ENCODE assay signal across 9 mouse cellular contexts in the genomic region with DNA sequence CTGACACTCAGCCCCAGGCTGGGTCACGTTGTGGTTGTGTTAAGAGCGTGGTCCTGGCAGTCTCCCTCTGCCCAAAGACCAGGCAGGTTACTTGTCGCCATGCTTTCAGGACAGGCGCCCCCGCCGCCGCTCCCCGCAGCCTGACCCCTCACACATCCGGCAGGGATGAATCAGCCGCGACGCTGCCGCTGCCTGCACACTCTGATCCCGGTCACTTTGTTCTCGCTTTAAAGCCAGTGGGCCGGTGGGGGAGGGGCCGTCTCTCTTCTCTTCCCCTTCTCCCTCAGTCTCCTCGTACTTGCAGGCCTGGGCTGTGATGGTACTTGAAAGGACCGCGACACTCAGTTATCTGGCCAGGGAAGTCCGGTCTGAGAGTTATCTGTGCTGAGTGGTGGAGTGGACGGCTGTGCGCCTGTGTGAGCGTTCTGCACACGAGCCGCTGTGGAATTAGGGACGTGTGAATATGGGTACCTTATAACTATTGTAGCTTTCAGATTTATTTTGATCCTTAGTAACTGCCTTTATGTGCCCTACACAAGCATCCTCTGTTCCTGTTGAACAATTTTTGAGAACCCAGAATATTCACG.
DNase-seq lines count a peak whose midpoint lies in the region; ATAC-seq and TF ChIP-seq lines count a peak whose summit lies in the region.
"Had no signal": no experiment of that assay in that cellular context is flagged by ENCODE, and none has a peak within 500 bp of the region (broad histone marks: within the 10 kb centered on the region; RNA-seq: fewer than 3 reads in every experiment).

No protein-coding gene starts in this region.

- no peak overlapping the region for H3K4me2 ChIP-seq in liver, postnatal 0 days (ENCODE audit: low read depth, low read length)
- H3K4me2 ChIP-seq in forebrain, embryonic 14.5 days (ENCODE audit: low read length) = peak overlapping the region; percentile 98
- H3K4me2 ChIP-seq in liver, embryonic 13.5 days = peak overlapping the region; percentile 28
- H3K4me2 ChIP-seq in stomach, postnatal 0 days (replicated peaks; ENCODE audit: low read depth) = 0 out of 2 replicates have a peak overlapping the region, but pooled peaks have one; percentile 14
- H3K4me2 ChIP-seq: liver, embryonic 15.5 days had no signal

- H3K9me3 ChIP-seq in liver, postnatal 0 days (ENCODE audit: low read length) = no peaks in the 10 kb centered on the region
- H3K9me3 ChIP-seq in forebrain, embryonic 14.5 days (replicated peaks; ENCODE audit: control insufficient read depth, low read length) = peaks cover 7% of the 10 kb centered on the region; the same call in 1 of the 2 replicates
- H3K9me3 ChIP-seq in liver, embryonic 13.5 days (replicated peaks) = no peaks in the 10 kb centered on the region
- H3K9me3 ChIP-seq in stomach, postnatal 0 days (ENCODE audit: control insufficient read depth, low read length) = no peaks in the 10 kb centered on the region
- H3K9me3 ChIP-seq: liver, embryonic 15.5 days had no signal

- no peak overlapping the region for H3K9ac ChIP-seq in liver, postnatal 0 days (replicated peaks)
- peak overlapping the region; percentile 36 for H3K9ac ChIP-seq in forebrain, embryonic 14.5 days (ENCODE audit: low read length)
- H3K9ac ChIP-seq in liver, embryonic 13.5 days = no peak overlapping the region
- H3K9ac ChIP-seq in stomach, postnatal 0 days (ENCODE audit: low read length) = no peak overlapping the region
- H3K9ac ChIP-seq: liver, embryonic 15.5 days had no signal

- no peak for TF ChIP-seq CTCF in liver, postnatal 0 days (IDR thresholded peaks at IDR 0.05; ENCODE audit: low read depth)
- TF ChIP-seq CTCF in brain, embryonic 14.5 days (IDR thresholded peaks at IDR 0.05; ENCODE audit: borderline replicate concordance, extremely low read depth, insufficient read depth, insufficient read length) = no peak
- no peak for TF ChIP-seq CTCF in stomach, postnatal 0 days (IDR thresholded peaks at IDR 0.05; ENCODE audit: low read depth)

- no peak overlapping the region for H3K27ac ChIP-seq in liver, postnatal 0 days (ENCODE audit: low read depth)
- peak overlapping the region; percentile 74; the same call in 1 of the 2 replicates for H3K27ac ChIP-seq in forebrain, embryonic 14.5 days (ENCODE audit: low read depth, low read length)
- no peak overlapping the region for H3K27ac ChIP-seq in liver, embryonic 13.5 days
- no peak overlapping the region for H3K27ac ChIP-seq in stomach, postnatal 0 days (replicated peaks)
- H3K27ac ChIP-seq: liver, embryonic 15.5 days had no signal

- H3K27me3 ChIP-seq in liver, postnatal 0 days (ENCODE audit: insufficient read depth, low read length) = peaks cover 56% of the 10 kb centered on the region
- peaks cover 18% of the 10 kb centered on the region for H3K27me3 ChIP-seq in forebrain, embryonic 14.5 days (replicated peaks; ENCODE audit: control insufficient read depth, insufficient read depth, low read length)
- H3K27me3 ChIP-seq in liver, embryonic 13.5 days = peaks cover 64% of the 10 kb centered on the region
- H3K27me3 ChIP-seq in stomach, postnatal 0 days (ENCODE audit: control insufficient read depth, insufficient read depth, low read length) = peaks cover 7% of the 10 kb centered on the region

- ATAC-seq in liver, postnatal 0 days = no peak
- no peak for ATAC-seq in forebrain, embryonic 14.5 days
- no peak for ATAC-seq in liver, embryonic 13.5 days (ENCODE audit: low read depth)
- ATAC-seq in stomach, postnatal 0 days (ENCODE audit: low FRiP score, low TSS enrichment) = no peak

- H3K4me3 ChIP-seq in liver, postnatal 0 days (ENCODE audit: low read depth, low read length) = no peak overlapping the region
- H3K4me3 ChIP-seq in forebrain, embryonic 14.5 days (ENCODE audit: low read depth, low read length) = no peak overlapping the region
- H3K4me3 ChIP-seq in liver, embryonic 13.5 days (replicated peaks) = no peak overlapping the region; the same call in 1 of the 2 replicates
- no peak overlapping the region for H3K4me3 ChIP-seq in stomach, postnatal 0 days (ENCODE audit: low read depth, low read length)
- H3K4me3 ChIP-seq: liver, embryonic 15.5 days had no signal

- 6% methylated on average over 28 of the region's 28 CpGs for WGBS in liver, postnatal 0 days (ENCODE audit: insufficient replicate concordance)
- WGBS in forebrain, embryonic 14.5 days = 13% methylated on average over 28 of the region's 28 CpGs
- WGBS in liver, embryonic 13.5 days (ENCODE audit: insufficient replicate concordance) = 3% methylated on average over 27 of the region's 28 CpGs
- WGBS in stomach, postnatal 0 days = 15% methylated on average over 28 of the region's 28 CpGs

- no peak for TF ChIP-seq EP300 in liver, postnatal 0 days (IDR thresholded peaks at IDR 0.05; ENCODE audit: low read depth)
- no peak for TF ChIP-seq EP300 in stomach, postnatal 0 days (optimal IDR thresholded peaks at IDR 0.05)

- TF ChIP-seq POLR2A in brain, embryonic 14.5 days (IDR thresholded peaks at IDR 0.05; ENCODE audit: borderline replicate concordance, extremely low read depth, insufficient read depth, insufficient read length, poor library complexity, severe bottlenecking) = no peak

- H3K4me1 ChIP-seq in liver, postnatal 0 days (ENCODE audit: insufficient read depth) = peaks cover 6% of the 10 kb centered on the region; the same call in 1 of the 2 replicates
- H3K4me1 ChIP-seq in forebrain, embryonic 14.5 days (ENCODE audit: control insufficient read depth, insufficient read depth, low read length) = peaks cover 16% of the 10 kb centered on the region
- H3K4me1 ChIP-seq in liver, embryonic 13.5 days (replicated peaks) = peaks cover 12% of the 10 kb centered on the region; the same call in 1 of the 2 replicates
- peaks cover 3% of the 10 kb centered on the region; the same call in 1 of the 2 replicates for H3K4me1 ChIP-seq in stomach, postnatal 0 days (replicated peaks; ENCODE audit: control insufficient read depth, insufficient read depth)

- DNase-seq in liver = peak; percentile 30
- no peak for DNase-seq in liver, postnatal 0 days
- DNase-seq in brain, embryonic 14.5 days (ENCODE audit: low read depth) = peak; percentile 79
- DNase-seq in forebrain, embryonic 14.5 days (ENCODE audit: low spot score) = peak; percentile 58
- no peak for DNase-seq in liver, embryonic 13.5 days
- DNase-seq in stomach, postnatal 0 days (ENCODE audit: low spot score) = no peak
- no peak for DNase-seq in layer of hippocampus, postnatal 14 days (ENCODE audit: low spot score in 2 of 2)
- DNase-seq in yolk sac, embryonic 10.5 days (ENCODE audit: low spot score) = no peak

- H3K36me3 ChIP-seq in liver, postnatal 0 days (replicated peaks; ENCODE audit: insufficient read depth, low read length) = no peaks in the 10 kb centered on the region
- H3K36me3 ChIP-seq in forebrain, embryonic 14.5 days (ENCODE audit: control insufficient read depth, insufficient read depth, low read length) = no peaks in the 10 kb centered on the region
- H3K36me3 ChIP-seq in liver, embryonic 13.5 days = no peaks in the 10 kb centered on the region
- H3K36me3 ChIP-seq in stomach, postnatal 0 days (ENCODE audit: control insufficient read depth, insufficient read depth, low read length) = no peaks in the 10 kb centered on the region
- H3K36me3 ChIP-seq: liver, embryonic 15.5 days had no signal

Comparison
In these comparisons a context has a peak if more than half of its experiments do, and no peak if none do; other contexts are left out.
1. DNase-seq: peak in liver (single experiment), brain, embryonic 14.5 days (single experiment) and forebrain, embryonic 14.5 days (single experiment); none in liver, postnatal 0 days (single experiment), liver, embryonic 13.5 days (single experiment), stomach, postnatal 0 days (single experiment), layer of hippocampus, postnatal 14 days (0 of 2) and yolk sac, embryonic 10.5 days (single experiment).